Mouse (Mus musculus): ENCODE results near the gene Slco1a1.
"Not testable (repeated sequence)": the region's sequence is repeated elsewhere in the genome, so short reads cannot be mapped to it uniquely, and the experiment has no call there.

The Slco1a1 gene

DNA sequence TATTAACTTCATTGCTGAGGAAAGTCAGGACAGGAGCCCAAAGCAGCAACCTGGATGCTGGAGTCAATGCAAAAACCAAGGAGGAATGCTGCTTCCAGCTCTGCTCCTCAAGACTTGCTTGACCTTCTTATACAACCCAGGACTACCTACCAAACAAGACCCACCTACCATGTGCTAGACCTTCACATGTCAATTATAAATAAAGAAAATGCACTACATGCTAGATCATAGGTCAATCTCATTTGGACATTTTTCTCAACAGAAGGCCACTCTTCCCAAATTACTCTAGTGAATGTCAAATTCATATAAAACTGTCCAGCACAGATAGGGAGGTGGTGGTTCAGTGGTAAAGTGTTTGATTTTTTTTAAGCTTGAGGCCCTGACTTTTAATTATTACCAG lies at the start of gene Slco1a1:
Gene Slco1a1 (minus strand): TSS at position 101 of the 400 bp plus-strand sequence.
- no peak for DNase-seq

GRCm38 (mm10) chr6:141986772-141987171 lies 40.0 kb upstream of the Slco1a1 start:
- DNase-seq, result no peak

GRCm38 (mm10) chr6:141984644-141985043 lies 37.9 kb upstream of the Slco1a1 start:
- DNase-seq, result no peak

GRCm38 (mm10) chr6:141962420-141962819 lies 15.7 kb upstream of the Slco1a1 start:
- DNase-seq, result no peak

DNA sequence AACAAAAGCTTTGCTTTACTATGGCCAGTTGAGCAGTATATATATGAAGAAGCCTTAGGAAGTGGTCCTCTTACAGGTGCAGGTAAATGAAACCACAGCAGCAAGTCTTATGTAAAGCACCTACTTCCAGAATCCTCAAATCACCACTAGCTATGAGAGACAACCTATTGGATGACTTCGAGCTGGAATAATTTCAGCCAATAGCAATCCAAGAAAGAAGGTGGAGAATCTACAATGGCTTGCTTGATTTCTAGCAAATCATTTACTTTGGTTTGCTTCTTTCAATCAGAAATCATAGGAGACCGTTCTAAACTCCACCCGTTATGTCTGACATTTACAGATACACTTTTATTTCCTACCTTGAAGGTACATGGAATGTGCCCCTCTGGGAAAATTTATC lies 15.1 kb upstream of the Slco1a1 start:
- no peak for DNase-seq

DNA sequence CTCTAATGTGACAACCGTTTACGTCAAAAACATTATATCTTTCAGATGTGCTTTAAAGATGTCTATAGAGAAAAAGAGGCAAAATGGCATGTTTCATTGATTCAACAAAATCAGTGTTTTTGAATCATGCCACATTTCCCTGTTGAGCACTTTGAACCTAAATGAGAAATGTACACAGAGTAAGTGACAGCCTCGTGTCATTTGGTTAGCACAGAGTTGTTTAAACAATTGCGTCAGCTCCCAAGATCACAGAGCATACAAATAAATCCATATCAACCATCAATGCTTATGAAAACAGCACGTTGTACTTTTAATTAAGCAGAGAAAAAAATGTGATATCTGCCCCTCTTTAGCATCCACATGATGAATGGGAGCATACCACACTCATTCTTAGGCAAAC lies 13.7 kb upstream of the Slco1a1 start:
- no peak for DNase-seq

DNA sequence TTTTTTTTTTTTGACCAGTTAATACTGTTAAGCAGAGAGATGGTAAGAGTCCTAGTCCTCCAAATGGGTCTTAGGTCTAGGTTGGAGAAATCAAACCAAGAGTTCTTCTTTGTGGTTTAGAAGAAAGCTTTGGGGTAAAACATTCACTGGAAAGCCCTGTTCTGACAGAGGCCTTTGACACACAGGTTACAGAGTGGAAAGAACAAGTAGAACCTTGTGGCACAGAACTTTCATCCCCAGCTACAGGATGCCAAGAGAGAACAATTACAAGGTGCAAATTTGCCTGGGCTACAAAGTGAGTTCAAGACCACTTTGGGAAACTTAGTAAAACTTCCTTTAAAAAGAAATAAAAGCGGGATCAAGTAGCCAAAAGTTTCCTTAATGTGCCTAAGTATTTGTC lies 6.3 kb downstream of the Slco1a1 start:
- DNase-seq, result no peak

- no peak for DNase-seq
Measured at GRCm38 (mm10) chr6:141898197-141898596, 48.6 kb downstream of the Slco1a1 start.

DNA sequence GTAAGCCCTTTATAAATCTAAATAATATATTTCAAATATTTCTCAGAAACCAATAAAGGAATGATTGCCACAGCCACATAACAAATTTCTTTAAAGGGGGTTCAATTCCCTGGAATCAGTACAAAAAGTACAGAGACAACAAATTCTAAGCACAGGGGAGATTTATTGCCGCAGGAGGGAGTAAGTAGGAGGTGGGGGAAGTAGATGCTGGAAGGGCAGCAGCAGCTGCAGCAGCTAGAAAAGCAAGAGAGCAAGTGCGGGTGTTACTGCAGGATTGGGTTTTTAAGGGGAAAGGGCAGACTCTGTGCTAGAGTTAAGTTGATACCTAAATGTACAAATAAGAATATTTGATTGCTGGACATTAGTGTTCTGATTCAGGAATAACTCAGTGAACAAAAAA lies 57.0 kb downstream of the Slco1a1 start:
- DNase-seq, result no peak

DNA sequence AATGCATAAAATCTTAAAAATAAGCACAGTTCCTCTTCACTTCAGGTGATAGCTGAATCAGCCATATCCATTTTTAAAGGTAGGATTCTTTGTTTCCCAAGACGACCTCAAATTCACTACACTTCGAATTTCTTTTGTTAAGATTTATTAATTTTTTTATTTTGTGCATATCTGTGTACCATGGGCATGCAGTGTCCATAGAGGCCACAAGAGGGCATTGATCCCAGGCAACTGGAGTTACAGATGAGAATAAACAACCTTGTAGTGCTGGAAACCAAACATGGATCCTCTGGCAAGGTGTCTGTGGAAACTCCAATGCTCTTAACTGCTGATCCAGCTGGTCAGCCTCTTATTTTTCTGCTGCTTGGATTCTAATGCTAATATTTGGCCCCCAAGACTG lies 58.5 kb downstream of the Slco1a1 start:
- DNase-seq, result peak; percentile 22

DNA sequence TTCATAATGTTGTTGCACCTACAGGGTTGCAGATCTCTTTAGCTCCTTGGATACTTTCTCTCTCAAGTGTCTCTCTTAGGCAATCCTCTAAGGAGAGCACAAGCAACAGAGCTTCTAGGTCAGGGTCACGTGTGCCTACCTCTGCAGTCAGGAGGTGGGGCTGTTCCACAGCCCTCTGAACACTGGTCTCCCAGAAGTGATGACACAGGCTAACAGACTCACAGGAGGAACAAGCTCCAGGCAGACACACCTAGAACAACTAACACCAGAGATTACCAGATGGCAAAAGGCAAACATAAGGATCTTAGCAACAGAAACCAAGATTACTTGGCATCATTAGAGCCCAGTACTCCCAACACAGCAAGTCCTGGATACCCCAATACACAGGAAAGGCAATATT lies 64.2 kb downstream of the Slco1a1 start:
- DNase-seq, result no peak

DNA sequence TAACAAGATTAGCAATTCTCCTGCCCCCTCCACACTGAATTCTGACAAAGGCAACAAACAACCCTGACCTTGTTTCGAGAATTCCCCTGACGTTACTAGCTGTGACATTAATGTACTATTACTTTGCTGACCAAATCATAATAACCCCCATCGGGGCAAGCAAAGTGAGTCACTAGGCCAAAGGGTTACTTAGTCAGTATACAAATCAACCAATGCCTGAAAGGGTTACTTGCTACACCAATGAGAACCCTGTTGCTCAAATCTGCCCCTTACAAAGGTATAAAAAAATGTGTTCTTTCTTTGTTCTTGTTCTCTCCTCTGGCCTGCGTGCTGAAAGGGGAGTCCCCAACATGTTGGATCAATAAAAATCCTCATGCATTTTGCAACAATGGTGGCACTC lies 71.0 kb downstream of the Slco1a1 start:
- not testable (repeated sequence) for DNase-seq

GRCm38 (mm10) chr6:141871711-141872110 lies 75.1 kb downstream of the Slco1a1 start:
- no peak for DNase-seq

DNA sequence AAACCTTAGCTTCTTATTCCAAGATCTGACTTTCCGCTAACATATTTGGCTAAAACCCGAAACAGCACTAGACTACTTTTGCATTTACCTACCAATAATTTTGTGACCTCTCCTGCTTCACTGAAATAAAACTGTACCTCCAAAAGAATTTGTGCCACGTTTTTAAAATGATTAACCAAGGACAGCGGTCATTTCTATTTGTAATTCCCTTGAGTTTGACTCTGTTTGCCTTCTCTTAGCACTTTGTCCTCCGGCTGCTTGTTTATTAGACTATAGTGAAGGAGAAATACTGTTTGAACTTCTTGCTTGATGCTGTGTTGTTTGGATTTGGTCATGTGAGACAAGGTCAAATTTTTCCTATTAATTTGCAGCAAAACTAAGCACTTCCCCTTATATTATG lies 78.0 kb downstream of the Slco1a1 start:
- DNase-seq, result no peak

DNA sequence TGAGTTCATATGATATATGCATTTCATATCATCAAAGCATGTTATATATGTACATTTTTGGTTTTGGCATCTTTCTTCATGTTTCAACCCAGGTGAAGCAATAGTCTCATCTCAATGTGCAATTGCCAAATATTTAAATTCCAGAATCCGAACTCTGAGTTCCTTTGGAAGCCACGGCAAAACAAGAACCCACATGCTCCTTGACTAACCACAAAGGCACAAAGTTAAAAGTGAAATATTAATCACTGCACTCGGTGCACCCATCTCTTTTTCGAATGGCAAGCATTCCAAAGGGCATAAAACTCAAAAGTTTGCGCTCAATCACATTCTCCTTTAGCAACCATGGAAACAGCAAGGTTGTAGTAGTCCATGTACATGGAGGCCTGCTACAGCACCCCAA lies 80.7 kb downstream of the Slco1a1 start:
- DNase-seq, result no peak

- no peak for DNase-seq
Measured at GRCm38 (mm10) chr6:141857735-141858531, 88.8 kb downstream of the Slco1a1 start.
